Mouse (Mus musculus) limb, embryonic 11.5 days (tissue): Measurements from ENCODE around the gene Fign. TPM values are rescaled to one million over a fixed set of nuclear protein-coding genes. Genes with fewer than 3 reads are reported as not detected.

ENCODE experiments used
- ATAC-seq: fragments of 200-750 bp; cut with Nextera tagmentation; 2 replicates; pipeline ENCODE4 v1.8.0; 2017; ENCODE audit warnings: low read depth; ENCODE audit not compliant: insufficient number of reproducible peaks, low FRiP score, low TSS enrichment
- DNase-seq: peaks from one replicate; pipeline ENCODE4 v3.0.0-alpha.2; 2015; ENCODE audit warnings: low spot score
- H3K27ac ChIP-seq: fragments of 300-500 bp; sonication (generic); replicated peaks from 2 replicates; pipeline ENCODE4 v1.5.1; 2014; ENCODE audit warnings: low read depth, mild to moderate bottlenecking, low read length
- H3K27me3 ChIP-seq: fragments of 300-500 bp; sonication (generic); 2 replicates; pipeline ENCODE4 v1.6.1; 2014; ENCODE audit warnings: mild to moderate bottlenecking, low read length, mixed read lengths; ENCODE audit not compliant: control insufficient read depth, insufficient read depth
- H3K36me3 ChIP-seq: fragments of 300-500 bp; sonication (generic); 2 replicates; pipeline ENCODE4 v1.6.1; 2014; ENCODE audit warnings: mild to moderate bottlenecking, low read length, moderate library complexity, mixed read lengths; ENCODE audit not compliant: control insufficient read depth, insufficient read depth
- H3K4me1 ChIP-seq: fragments of 300-500 bp; sonication (generic); 2 replicates; pipeline ENCODE4 v1.6.1; 2014; ENCODE audit warnings: low read length, mixed read lengths; ENCODE audit not compliant: control insufficient read depth, insufficient read depth
- H3K4me2 ChIP-seq: fragments of 300-500 bp; sonication (generic); 2 replicates; pipeline ENCODE4 v1.6.1; 2014; ENCODE audit warnings: low read depth, mild to moderate bottlenecking, moderate library complexity; ENCODE audit not compliant: severe bottlenecking
- H3K4me3 ChIP-seq: fragments of 300-500 bp; sonication (generic); 2 replicates; pipeline ENCODE4 v1.5.1; 2014; ENCODE audit warnings: low read depth, low read length
- H3K9ac ChIP-seq: fragments of 300-500 bp; sonication (generic); 2 replicates; pipeline ENCODE4 v1.6.1; 2014; ENCODE audit warnings: mild to moderate bottlenecking, low read length
- H3K9me3 ChIP-seq: fragments of 300-500 bp; sonication (generic); 2 replicates; pipeline ENCODE4 v1.6.1; 2016; ENCODE audit warnings: low read length; ENCODE audit not compliant: control insufficient read depth
- WGBS: fragments of 180-500 bp; shearing (Covaris S2); extraction: QIAGEN DNeasy Blood & Tissue Kit; methylation state at CpG from one replicate; pipeline ENCODE4 v1.1.7; 2014; 5-methylcytosine and 5-hydroxymethylcytosine counted together
- polyA plus RNA-seq: library from polyadenylated mRNA; unstranded; fragments of >200 nt; fragmentation: Nextera tagmentation; extraction: Ambion mirVana; gene quantifications from 2 replicates; pipeline ENCODE4 v1.2.1, GENCODE M21; 2014

Fign gene
- polyA plus RNA-seq, 1 experiment from 2014 or later, result 13.4 TPM

DNA sequence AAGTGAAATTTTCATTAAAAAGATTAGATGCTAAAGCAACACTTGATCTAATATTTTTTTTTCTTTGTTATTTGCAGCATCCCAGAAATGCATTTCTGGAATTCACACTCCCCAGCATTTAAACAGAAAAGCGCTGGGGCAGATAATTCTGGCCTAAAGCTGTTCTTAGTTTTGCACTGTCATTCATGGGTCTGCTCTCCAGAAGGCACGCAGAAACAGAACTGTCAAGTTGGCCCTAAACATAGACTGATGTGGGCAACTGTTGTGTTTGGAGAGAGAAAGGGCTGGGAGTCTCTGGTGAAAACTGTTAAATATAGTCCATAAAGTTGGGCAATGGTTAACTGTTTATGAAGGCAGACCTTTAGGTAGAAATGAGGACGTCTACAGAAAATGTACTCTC, 62.4 kb downstream of the Fign start:
- no peak for DNase-seq
- Histone ChIP-seq H3K4me3 (no peak overlapping the region), H3K9ac (no peak overlapping the region), H3K4me1 (no peaks in the 10 kb centered on the region), H3K36me3 (no peaks in the 10 kb centered on the region), H3K9me3 (no peaks in the 10 kb centered on the region), H3K4me2 (no peak overlapping the region), H3K27ac (no peak overlapping the region), H3K27me3 (no peaks in the 10 kb centered on the region)
- ATAC-seq, result no peak
- 73% methylated on average over 3 of the region's 3 CpGs for WGBS

DNA sequence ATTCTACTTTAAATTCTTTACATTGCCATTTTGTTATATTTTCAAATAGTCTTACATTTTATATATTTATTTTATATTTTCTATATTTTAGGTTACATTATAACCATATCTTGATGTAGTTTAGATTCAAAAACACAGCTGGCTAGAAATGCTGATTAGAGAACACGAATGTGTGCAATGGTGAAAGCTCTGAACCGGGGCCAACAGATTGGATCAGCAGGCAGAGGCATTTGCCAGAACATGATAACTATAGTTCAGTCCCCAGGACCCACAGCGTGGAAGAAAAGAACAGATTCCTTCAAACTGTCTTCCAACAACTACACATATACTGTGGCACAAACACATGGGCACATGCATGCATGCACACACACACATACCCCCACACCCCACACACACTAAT, 64.0 kb downstream of the Fign start:
- DNase-seq (no peak), ATAC-seq (no peak)

DNA sequence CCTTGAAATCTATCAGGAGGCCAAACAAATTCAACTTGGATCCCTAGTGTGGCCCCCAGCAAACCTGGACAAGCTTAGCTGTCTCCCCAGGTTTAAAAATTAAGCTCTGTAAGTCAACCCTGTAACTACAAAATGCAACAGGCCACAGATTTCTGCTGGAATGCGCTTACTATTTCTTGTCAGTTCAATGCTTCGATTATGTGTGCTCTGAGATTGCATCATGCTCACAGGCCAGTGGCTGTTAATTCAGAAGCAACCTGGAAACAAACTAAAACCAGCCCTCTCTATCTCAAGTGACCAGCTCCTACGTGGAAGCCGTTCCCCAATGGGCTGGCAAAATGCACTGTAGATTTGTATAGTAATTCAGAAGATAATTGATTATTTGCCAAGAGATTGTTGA, 71.9 kb downstream of the Fign start:
- Histone ChIP-seq H3K27ac (no peak overlapping the region), H3K36me3 (no peaks in the 10 kb centered on the region), H3K9ac (no peak overlapping the region), H3K4me3 (no peak overlapping the region), H3K4me1 (no peaks in the 10 kb centered on the region), H3K9me3 (no peaks in the 10 kb centered on the region), H3K4me2 (no peak overlapping the region), H3K27me3 (no peaks in the 10 kb centered on the region)
- ATAC-seq (no peak), DNase-seq (no peak)
- 83% methylated on average over 4 of the region's 4 CpGs for WGBS

More for the DNA sequence above, 64.0 kb downstream of the Fign start:
- Histone ChIP-seq H3K36me3 (no peaks in the 10 kb centered on the region), H3K4me2 (no peak overlapping the region), H3K27ac (no peak overlapping the region), H3K9me3 (no peaks in the 10 kb centered on the region), H3K9ac (no peak overlapping the region), H3K27me3 (no peaks in the 10 kb centered on the region), H3K4me3 (no peak overlapping the region), H3K4me1 (no peaks in the 10 kb centered on the region)
- WGBS, result 94% methylated on average over 3 of the region's 3 CpGs

DNA sequence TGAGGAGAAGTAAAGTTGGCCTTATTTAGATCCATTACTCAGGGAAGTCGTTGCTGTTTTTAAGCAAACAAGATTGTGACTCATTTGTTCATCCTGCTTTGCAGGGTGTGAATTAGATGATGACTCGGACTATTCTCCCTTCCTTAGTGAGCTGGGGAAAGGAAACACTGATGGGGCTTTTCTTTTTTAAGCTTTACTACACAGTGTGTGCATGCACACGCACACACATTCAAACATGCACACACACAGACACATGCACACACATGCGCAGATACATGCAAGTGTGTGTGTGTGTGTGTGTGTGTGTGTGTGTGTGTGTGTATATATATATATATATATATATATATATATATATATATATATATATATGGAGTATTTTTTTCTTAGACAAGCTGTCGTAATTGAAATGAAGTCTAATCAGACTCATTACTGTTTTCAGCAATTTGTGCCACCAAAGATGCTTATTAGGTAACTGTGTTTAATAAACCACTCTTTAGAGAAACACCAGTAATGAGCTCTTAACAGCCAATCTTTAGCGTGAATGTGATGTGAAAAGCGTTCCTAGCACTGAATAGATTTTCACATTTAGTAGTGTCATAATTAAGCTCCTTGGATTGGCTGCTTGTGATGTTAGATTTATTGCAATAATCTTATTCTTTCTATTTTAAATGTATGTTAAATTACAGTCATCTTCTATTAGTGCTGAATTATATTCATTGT, 103.4 kb downstream of the Fign start:
- Histone ChIP-seq H3K36me3 (no peaks in the 10 kb centered on the region), H3K4me2 (no peak overlapping the region), H3K9me3 (no peaks in the 10 kb centered on the region), H3K27ac (no peak overlapping the region), H3K27me3 (no peaks in the 10 kb centered on the region), H3K9ac (no peak overlapping the region), H3K4me1 (no peaks in the 10 kb centered on the region), H3K4me3 (no peak overlapping the region)
- ATAC-seq (no peak), DNase-seq (no peak)
- WGBS, result 84% methylated on average over 7 of the region's 7 CpGs

DNA sequence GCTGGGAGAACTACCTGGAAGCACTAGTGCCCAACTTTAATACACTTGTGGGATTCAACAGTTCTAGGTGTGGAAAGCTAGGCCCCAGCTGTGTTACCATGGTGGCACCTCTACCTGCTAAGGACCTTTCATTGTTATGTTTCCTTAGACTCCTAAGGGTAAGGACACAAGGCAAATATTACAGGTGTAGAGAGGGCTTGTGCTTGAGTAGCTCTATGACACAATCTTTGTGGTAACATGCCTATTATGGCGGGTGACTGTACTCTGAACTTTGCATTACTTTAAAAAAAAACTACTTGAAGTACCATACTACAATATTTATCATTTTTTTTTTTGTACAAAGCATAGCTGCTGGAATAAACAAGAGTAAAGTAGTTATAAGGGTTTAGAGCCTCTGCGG, 112.4 kb downstream of the Fign start:
- Histone ChIP-seq H3K4me1 (peaks cover 4% of the 10 kb centered on the region; the same call in 1 of the 2 replicates), H3K27ac (no peak overlapping the region), H3K9ac (no peak overlapping the region), H3K4me3 (no peak overlapping the region), H3K36me3 (no peaks in the 10 kb centered on the region; the same call in 1 of the 2 replicates), H3K27me3 (no peaks in the 10 kb centered on the region), H3K9me3 (no peaks in the 10 kb centered on the region), H3K4me2 (no peak overlapping the region)
- WGBS, result 94% methylated on average over 2 of the region's 2 CpGs
- ATAC-seq (no peak), DNase-seq (no peak)

DNA sequence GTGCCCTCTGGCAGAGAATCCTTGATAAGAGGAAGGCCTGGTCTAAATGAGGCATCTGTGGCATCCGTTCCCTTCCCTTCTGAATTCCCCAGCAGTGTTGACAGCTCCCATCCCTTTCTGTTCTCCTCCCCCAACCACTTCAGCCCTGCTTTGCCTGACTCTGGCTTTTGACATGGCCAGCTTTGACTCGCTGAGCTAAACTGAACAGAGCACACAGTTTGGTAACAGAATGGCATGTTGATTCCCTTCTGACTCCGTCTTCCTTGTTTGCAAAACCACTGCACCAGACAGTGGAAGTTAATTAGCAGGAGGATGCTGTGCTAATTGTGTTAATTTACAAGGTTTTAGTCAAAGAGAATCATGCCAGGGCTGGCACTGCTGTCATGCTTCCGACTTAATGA, 115.5 kb downstream of the Fign start:
- Histone ChIP-seq H3K27ac (no peak overlapping the region), H3K9ac (no peak overlapping the region), H3K9me3 (no peaks in the 10 kb centered on the region), H3K36me3 (peaks cover 8% of the 10 kb centered on the region; the same call in 1 of the 2 replicates), H3K4me2 (no peak overlapping the region), H3K4me1 (peaks cover 4% of the 10 kb centered on the region; the same call in 1 of the 2 replicates), H3K27me3 (no peaks in the 10 kb centered on the region), H3K4me3 (no peak overlapping the region)
- 30% methylated on average over 4 of the region's 4 CpGs for WGBS
- DNase-seq (no peak), ATAC-seq (no peak)

DNA sequence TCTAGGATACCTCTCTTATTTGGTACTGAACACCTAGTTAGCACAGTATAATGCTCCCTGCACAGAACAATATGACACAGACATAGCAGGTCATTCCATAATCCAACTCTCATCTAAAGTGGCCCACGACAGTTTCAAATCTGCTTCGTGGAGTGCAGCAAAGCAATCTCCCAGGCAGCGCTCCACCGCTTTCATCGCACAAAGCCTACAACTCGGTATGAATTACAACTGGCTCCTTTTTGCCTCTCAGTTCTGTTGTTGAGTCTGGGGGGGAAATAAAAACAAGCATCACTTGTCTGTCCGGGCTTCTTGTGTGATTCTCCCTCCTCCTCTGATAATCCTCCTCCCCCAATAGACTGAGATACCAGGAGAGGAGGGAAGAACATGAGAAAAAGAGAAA, 116.4 kb downstream of the Fign start:
- Histone ChIP-seq H3K27me3 (no peaks in the 10 kb centered on the region), H3K4me2 (no peak overlapping the region), H3K27ac (no peak overlapping the region), H3K4me3 (no peak overlapping the region), H3K4me1 (peaks cover 8% of the 10 kb centered on the region), H3K9ac (no peak overlapping the region), H3K36me3 (peaks cover 8% of the 10 kb centered on the region; the same call in 1 of the 2 replicates), H3K9me3 (no peaks in the 10 kb centered on the region)
- ATAC-seq (no peak), DNase-seq (no peak)
- WGBS, result 83% methylated on average over 7 of the region's 7 CpGs

DNA sequence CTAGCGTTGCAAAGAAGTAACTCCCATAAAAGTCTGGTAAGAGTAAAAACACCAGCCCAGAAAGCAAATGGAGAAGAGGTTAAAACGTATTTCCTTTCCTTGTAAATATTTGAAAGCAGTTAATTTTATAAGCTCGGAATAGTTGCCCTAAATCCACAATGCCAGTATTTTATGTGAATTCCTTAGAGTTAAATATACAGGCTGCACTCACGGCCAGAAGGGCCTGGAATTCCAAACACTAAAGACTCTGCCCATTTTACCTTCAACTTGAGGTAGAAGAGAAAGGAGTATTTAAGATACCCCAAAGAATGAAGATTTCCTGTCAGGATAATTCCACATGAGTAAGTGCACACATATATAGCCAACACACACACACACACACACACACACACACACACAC, 128.2 kb downstream of the Fign start:
- no peak for ATAC-seq
- Histone ChIP-seq H3K9ac (no peak overlapping the region), H3K27ac (no peak overlapping the region), H3K4me3 (no peak overlapping the region), H3K27me3 (no peaks in the 10 kb centered on the region), H3K9me3 (no peaks in the 10 kb centered on the region), H3K36me3 (no peaks in the 10 kb centered on the region), H3K4me1 (peaks cover 4% of the 10 kb centered on the region; the same call in 1 of the 2 replicates), H3K4me2 (no peak overlapping the region)
- no peak for DNase-seq
- 14% methylated on average over 4 of the region's 4 CpGs for WGBS

DNA sequence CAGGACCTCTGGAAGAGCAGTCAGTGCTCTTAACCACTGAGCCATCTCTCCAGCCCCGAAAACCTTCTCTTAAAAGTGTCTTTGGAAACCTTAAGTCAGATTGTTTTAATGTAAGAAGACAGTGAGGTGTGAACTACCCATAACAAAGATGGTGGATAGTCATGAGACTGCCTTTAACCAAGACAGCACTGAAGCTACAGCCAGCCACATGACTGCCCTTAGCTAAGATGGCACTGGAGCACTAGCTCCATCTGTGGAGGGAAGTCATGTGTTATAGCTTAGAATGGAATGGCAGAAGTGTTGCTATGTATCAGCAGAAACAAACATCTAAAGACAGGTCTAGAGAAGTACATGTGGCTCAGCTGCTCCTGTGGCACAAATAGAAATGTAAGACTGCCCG, 166.8 kb downstream of the Fign start:
- no peak overlapping the region for H3K4me3 ChIP-seq
- WGBS, result 90% methylated on average over 2 of the region's 2 CpGs

More for the DNA sequence above, 166.8 kb downstream of the Fign start:
- Histone ChIP-seq H3K9ac (no peak overlapping the region), H3K36me3 (no peaks in the 10 kb centered on the region), H3K27ac (no peak overlapping the region), H3K27me3 (no peaks in the 10 kb centered on the region), H3K4me2 (no peak overlapping the region), H3K9me3 (no peaks in the 10 kb centered on the region), H3K4me1 (no peaks in the 10 kb centered on the region)
- no peak for DNase-seq
- no peak for ATAC-seq
